Mouse (Mus musculus): ENCODE data around the gene Raver2.

Raver2 gene

DNA sequence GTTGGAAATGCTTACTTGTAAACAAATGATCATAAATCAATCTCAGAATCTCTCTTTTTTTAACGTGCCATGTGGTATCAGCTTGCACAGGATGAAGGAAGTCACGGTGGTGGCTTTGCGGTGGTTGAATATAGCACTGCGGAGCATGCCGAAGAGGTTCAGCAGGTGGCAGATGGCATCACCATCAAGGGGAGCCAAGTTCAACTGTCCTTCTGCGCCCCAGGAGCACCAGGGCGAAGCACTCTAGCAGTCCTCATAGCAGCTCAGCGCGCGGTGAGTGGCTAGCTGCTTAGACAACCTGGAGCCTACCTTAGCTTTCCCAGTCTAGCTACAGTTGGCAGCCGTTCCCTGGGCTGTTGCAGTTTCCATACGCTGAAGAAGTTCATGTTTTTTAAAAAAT is 38.3 kb downstream of the Raver2 start:
- no peak for DNase-seq (ENCODE audit: extremely low read depth, low read depth)

DNA sequence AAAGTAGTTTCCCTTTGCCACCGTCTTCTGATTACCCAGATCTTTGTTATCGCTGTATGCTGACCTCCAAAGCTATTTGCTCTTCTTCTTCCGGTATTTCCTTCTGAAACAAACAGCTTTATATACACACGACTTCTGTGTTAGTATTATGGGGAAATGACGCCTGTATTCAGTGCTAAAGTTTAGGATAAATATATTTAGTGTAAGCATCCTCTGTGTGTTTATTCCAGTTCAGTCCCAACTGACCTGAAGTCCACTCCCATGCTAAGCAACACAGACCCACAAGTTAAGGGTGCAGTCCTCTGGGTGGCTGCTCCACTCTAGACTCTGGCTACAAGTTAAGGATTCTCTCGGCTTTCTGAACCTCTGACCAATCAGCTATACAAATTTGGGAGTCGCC is 52.2 kb downstream of the Raver2 start:
- no peak for DNase-seq (ENCODE audit: extremely low read depth, low read depth)

DNA sequence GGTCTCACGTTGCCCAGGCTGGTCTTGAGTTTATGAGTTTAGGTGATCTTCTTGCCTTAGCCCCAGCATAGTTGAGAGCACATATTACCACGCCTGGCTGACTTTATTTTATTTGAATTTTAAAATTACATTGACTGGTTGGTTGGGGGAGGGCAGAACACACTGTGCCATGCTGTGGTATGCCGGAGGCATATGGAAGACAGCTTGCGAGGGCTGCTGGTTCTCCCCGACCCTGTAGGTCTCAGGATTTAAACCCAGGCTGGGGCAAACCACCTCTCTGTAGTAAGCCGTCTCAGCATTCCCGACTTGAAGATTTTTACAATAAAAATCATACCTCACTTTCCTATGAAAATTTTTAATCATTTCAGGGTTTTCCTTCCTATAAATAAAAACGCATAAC is 66.2 kb downstream of the Raver2 start:
- DNase-seq (ENCODE audit: extremely low read depth, low read depth) = no peak

DNA sequence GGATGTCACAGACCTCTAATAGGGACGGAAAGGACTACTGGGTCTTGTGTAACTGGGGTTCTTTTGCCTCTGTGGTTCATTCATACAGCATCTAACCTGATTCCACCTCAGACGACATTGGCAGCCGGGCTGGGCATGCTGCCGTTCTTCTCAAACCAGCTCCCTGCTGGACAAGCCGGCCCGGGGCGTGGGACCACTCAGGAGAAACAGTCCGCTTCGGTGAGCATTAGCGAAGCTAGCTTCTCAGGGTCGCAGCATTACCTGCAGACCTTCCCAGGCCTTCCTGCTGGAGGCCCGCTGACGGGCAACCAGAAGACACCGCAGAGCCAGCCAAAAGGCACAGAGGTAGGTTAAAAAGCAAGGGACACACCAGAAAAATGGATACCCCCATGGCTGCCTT is 67.1 kb downstream of the Raver2 start:
- no peak for DNase-seq (ENCODE audit: extremely low read depth, low read depth)

DNA sequence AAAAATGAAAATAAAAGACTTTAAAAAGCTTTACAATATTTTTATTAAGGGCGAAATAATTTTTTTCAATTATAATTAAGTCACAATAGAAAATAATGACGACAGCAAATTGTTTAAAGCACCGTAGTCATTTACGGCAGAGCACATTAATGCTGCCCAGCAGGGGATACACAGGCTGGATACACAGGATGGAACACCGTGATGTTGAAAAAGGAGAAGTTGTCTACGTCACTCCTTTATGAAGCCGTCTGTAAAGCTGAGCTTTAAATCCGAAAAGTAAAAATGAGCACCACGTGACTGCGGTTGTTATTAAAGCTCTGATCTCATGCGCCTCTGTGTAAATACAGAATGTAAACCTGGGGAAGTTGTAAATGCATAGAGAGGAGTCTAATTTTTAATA is 69.2 kb downstream of the Raver2 start:
- no peak for DNase-seq (ENCODE audit: extremely low read depth, low read depth)

DNA sequence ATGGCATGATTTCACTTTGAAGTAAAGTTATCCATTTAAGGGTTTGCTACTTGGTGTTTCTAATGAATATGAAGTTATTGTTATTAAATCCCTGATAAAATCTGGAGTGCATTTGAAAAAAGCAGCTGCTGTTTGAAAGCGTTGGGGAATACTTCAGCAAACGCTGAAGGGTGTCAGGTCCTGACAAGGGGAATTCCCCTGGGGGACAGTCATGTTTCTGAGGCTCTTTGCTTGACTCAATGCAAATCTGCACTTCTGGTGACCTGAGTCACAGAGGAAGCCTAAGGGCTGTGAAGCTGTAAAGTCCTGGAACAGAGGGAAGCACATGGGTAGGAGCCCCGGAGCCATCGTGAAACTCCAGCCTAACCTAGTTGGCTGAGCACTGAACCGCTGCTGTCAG is 73.0 kb downstream of the Raver2 start:
- DNase-seq (ENCODE audit: extremely low read depth, low read depth) = no peak

DNA sequence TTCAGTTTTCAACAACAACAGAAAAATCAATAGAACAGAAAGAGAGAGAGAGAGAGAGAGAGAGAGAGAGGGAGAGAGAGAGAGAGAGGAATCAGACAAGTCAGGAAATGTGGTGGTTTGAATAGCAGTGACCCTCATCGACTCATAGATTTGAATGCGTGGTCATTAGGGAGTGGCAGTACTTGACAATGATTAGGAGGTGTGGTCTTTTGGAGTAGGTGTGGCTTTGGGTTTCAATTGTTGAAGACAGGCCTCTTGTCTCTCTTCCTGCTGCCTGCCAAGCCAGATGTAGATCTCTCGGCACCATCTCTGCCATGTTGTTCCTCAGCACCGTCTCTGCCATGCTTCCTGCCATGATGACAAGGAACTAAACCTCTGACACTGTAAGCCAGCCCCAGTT is 75.1 kb downstream of the Raver2 start:
- DNase-seq (ENCODE audit: extremely low read depth, low read depth) = no peak

DNA sequence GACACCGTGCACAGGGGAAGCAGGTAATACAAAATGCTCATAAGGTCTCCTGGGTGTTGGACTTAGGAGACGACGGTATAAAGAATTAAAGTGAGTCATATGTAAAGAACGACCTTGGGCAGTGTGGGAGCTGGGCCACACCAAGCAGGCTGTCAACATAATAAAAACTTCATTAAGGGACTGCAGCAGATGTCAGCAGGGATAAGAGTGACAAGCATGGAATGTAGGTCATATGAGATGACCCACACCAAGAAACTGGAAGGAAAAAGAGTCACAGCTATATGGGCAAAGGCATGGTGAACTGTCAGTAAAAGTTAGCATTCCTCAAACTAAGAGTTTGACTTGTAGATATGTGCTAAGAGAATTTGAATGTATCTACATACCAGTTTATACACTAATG is 75.6 kb downstream of the Raver2 start:
- DNase-seq (ENCODE audit: extremely low read depth, low read depth) = no peak

DNA sequence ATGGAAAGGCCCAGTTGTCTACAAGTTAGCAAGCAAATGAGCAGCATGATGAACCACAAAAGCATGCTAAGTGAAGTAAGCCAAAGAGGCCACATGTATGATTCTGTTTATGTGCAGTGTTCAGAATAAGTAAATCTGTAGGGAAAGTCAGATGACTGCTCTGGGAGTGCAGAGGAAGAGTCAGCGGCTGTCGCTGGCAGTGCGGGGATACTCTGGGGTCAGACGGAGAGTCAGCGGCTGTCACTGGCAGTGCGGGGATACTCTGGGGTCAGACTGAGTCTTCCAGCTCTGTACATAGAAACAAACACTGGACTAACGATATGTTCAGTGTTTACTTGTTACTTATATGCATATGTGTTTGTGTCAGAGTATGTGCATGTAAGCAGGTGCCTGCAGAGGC is 76.0 kb downstream of the Raver2 start:
- no peak for DNase-seq (ENCODE audit: extremely low read depth, low read depth)

DNA sequence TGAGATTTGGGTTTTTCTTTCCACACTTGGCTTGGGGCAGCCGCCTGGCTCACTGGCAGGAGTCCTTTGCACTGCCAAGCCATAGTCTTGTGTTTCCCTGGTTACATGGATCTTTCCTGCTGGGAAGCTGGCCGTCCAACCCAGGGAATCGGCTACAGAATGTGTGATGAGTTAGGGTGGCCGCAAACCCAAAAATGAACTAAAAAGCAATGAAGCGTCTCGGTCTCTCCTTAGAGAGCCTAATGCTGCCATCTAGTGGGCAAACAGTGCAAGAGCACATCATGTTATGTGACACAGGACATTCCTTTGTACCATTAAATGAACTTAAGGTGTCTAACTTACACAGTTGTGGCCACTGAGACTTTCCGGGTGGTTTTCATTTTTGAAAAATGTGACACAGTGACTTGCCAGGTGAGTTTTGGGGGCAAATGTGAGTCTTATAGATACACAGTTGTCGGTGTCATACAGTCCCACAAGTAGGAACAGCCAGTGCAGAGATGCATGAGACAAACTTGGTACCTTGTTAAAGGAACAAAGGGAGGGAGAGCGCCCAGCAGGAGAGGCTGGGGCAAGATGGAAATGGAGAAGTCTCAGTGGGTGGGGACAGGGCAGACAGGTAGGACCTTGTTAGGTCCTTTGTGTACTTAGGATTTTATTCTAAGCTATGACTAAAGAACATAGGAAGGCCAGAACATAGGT is 77.4 kb downstream of the Raver2 start:
- DNase-seq (ENCODE audit: extremely low read depth, low read depth) = peak; percentile 44

DNA sequence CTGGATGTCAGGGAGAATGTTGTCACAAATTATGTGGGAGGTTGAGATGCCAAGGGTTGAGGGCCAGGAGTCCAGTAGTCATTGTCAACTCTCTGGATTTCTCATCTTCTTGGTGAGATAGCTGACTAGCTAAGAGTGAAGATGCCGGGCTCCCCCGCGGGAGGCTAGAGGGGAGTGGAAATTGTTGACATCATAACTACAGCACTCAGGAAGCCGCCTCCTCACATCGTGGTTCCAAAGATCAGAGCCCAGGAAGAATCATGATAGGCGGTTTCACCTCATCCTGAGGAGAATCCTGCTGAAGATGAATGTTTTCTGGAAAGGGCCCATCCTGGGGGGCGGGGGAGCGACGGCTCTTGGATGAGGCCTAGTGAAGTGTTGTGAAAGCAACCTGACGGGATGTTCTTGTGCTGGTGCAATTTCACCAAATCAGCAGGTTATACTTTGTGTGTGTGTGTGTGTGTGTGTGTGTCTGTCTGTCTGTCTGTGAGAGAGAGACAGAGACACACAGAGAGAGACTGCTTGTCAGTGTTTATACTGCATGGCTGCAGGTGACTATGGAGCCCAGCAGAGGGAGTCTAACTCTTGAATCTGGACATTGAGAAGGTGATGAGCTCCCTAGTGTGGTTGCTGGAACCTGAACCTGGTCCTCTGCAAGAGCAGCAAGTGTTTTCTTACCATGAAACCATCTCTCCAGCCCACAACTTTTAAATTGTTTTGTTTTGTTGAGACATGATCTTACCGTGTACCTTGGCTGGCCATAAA is 78.3 kb downstream of the Raver2 start:
- DNase-seq (ENCODE audit: extremely low read depth, low read depth) = no peak

DNA sequence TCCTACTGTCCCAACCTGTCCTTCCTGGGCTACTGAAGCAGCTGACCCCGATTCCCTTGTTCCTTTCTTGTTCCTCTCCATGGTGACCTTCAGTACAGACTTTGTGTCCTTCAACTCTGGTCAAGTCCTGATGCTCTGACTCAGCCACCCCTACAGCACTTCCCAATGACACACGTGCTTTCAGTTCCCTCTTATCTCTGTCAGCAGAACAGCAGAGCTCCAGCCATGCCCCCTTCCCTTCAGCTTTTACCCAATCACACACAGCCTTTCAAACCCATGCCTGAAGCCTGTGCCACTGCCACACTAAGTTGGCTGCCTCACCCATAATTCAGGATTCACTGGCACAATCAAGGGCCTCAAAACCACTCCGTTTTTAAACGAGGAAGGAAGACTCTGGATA is 86.8 kb downstream of the Raver2 start:
- DNase-seq (ENCODE audit: extremely low read depth, low read depth) = peak; percentile 46

DNA sequence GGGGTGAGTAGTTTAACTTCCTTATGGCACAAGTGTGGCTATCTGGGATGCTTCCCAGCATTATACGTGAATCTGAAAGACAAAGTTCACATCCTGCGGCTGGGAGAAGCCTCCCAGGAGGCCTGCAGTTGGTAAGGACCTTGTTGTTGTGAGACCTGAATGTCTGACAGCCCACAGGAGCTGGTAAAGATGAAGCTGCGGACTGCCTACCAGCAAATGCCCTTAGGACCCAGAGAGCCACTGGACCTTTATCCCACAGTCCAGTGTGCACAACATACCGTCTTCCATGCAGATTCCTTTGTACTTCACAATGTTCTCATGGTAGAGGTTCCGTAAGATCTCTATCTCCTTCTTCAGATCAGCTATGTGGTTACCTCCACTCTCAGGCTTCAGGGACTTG is 88.7 kb downstream of the Raver2 start:
- DNase-seq (ENCODE audit: extremely low read depth, low read depth) = no peak

DNA sequence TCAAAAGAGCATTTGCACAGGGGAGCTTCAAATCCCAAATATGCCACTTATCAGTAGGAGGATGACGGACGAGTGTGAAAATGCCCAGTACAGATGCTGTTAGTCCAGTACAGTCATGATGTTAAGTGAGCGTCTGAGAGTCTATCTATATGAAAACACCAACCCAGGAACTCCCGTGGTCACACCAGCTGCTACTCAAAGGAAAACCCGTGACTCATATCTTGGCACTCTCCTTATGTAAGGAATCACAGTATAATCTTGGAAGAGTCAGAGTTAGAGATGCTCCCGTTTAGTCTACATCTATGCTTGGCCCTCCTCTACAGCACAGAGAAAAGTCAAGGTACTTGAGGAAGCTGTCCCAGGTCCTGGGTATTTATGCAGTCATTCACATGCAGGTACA is 89.5 kb downstream of the Raver2 start:
- no peak for DNase-seq (ENCODE audit: extremely low read depth, low read depth)

DNA sequence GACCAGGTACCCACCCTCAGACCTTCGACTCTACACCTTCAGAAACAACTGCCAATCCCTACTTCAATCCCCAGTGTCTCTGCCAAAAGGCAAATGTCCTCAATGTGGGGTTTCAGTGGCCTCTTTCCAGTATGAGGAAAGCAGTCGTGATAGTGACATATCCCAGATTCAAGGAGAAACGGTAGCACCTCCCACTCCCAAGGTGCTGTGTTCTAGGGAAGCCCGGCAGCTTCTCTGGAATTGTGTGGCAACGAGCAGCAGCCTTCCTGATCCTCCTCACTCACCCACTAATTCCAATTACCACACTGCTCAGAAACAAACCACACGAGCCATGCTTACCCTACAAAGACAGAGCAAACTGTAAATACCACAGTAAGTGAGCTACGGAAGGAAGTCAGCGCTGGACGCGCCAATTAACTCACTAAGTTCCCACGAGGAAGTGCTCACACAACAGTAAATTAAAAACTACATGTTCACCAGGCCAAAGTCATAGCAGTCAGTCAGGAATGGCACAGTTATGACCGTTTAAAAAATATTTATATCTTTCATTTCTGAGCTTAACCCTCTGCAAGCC is 90.5 kb downstream of the Raver2 start:
- DNase-seq (ENCODE audit: extremely low read depth, low read depth) = no peak

DNA sequence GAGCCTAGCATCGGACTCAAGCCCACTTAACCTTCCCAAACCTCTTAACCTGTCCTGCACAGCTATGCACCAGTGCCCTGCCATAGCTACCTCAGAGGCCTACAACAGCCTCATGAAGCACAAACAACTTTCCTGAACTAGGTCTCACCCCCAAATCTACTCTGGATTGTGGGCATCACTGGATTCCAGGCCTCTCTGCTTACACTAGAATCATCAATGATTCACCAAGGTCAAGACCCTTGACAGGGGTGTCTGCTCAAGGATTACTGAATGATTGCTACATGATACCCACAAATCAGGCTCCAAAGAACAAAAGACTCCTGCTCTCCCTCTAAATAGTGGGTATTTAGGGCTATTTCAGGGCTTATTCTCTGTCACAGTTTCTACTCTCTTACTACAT is 92.0 kb downstream of the Raver2 start:
- no peak for DNase-seq (ENCODE audit: extremely low read depth, low read depth)

DNA sequence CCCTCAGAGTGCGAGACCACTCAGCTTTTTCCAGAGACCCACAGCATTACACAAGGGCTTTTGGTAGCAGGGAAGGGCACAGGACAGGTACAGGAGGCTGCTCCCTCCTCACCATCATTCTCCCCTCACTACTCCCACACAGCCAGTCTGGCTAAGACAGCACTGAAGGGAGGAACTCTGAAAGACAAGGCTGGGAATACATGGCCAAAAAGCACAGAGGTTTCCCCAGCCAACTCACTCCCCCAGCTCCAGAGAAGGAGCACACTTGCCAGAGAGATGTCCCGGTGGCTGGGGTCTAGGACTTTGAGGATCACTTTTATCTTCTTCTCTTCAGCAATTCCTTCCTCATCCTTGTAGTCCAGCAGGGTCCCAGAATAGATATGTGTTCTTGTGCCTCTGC is 95.4 kb downstream of the Raver2 start:
- no peak for DNase-seq (ENCODE audit: extremely low read depth, low read depth)

DNA sequence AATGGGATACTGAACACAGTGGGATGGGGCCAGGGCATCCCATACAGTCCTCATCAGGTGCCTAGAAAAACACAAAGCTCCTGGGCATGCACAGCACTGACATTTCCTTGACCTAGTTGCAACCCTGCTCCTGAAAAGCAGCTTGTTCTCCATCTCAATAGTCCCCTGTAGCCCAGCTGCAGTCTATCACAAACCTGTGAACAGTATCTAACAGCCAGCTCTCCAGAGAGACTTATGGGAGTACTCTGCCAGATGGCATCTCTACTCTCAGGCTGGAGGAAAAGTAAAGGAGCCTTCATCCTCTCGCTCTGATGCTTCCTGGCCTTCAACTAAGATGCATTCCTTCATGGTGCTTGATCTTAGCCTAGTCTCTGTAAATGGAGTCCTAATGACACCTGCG is 95.9 kb downstream of the Raver2 start:
- DNase-seq (ENCODE audit: extremely low read depth, low read depth) = no peak

DNA sequence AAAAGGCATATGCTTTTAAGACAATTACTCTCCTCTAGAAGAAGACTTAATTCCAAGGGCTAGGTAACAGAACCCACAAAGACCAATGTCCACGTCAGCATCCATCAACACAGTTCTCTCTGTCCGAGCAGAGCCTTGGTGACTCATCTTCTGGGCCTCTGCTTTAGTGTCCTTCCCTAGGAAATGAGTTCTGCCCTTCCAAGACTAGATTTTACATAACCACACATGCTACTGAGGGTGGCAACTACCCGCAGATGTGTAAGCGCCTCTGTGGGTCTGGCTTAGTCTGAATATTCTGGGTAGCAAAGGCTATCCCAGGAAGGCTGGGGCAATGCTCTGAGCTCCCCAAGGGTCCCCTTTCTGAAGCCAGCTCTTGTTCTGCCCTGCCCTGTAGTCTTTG is 97.0 kb downstream of the Raver2 start:
- no peak for DNase-seq (ENCODE audit: extremely low read depth, low read depth)

DNA sequence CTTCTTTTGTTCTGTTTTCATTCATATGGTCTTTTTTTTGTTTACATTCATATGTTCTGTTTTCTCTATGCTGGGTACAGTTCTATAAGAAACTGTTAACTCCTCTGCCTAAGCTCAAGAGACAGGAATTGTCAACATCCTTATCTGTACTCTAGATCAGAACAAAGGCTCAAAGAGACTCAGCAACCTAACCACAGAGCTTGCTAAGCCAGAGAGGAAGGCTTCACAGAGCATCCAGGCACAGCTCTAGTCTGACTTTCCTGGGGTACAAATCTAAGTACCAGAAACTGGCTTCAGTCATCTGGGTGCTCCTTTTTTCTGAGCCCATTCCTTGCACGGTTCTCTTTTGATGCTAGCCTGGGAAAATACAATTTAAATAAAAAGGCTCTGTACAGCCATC is 99.0 kb downstream of the Raver2 start:
- no peak for DNase-seq (ENCODE audit: extremely low read depth, low read depth)

DNA sequence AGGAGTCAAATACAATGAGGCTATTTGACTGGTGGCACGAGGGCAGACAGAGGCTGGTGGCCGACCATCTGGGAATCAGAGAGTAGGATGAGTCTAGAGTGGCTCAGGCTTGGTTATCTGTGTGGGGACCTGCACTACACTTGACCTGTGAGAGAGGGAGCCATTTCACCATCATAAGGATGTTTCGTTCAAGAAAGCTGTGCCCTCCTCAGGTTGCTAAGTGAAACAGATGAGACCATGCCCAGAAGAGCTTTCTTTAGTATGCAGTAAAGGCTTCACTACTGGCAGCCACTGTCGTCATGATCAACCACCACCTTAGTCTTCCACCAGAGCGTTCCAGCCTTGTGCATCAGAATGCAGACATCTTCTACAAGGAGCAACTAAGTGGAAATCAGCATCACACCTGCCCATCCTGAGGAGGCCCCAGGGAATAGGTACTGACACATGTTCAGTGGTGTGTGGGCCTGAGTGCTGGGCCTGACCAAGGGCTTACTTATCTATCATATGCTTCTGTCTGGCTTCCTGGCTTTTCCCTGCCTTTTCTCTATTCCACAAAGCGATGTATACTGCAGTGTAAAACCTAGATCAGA is 99.5 kb downstream of the Raver2 start:
- DNase-seq (ENCODE audit: extremely low read depth, low read depth) = no peak

DNA sequence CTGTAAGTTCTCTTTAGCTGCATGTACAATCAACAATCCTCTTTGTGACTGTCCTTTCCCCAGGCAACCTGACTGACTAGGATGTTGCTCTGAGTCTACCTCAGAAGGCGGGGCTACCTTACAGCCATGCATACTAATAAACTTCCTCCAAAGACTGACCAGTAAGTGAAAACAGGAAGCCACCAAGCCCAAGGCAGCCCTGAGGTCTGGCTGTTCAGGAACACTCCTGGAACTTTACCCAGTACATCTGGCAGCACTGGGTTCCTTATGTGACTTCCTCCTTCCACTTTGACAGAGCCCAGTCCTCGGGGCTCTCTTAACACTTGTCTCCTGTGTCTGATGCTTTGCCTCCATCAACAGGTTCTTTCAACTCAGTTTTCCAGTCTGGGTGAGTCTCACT is 104.0 kb downstream of the Raver2 start:
- DNase-seq (ENCODE audit: extremely low read depth, low read depth) = peak; percentile 59
